Mouse (Mus musculus): Measurements from ENCODE around the gene Rgs3. TPM values are rescaled to one million over a fixed set of nuclear protein-coding genes. Genes with fewer than 3 reads are reported as not detected.

Rgs3 gene
- polyA plus RNA-seq, 1 experiment from 2014 or later, result 5.7 TPM

DNA sequence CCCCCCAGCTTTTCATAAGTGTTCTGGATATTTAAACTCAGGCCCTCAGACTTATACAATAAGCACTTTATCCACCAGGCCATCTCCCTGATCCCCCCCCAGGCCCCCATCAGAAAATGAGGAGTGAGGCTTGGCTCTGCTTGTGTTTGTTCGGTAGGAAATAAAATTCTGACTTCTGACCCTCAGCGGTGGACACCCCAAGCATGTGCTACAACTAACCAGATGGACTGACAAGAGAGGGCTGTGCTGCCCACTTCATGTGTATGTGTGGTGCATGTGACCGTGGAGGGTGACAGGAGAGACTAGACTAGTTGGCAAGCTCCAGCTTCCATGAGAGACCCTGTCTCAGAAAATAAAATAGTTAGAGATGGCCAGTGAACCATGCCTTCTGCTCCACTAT, 171.2 kb downstream of the Rgs3 start:
- no peaks in the 10 kb centered on the region for H3K27me3 ChIP-seq
- H3K4me1 ChIP-seq (replicated peaks), result peaks cover 14% of the 10 kb centered on the region; the same call in 1 of the 2 replicates
- H3K36me3 ChIP-seq, result no peaks in the 10 kb centered on the region
- 66% methylated on average over 3 of the region's 3 CpGs for WGBS (ENCODE audit: insufficient replicate concordance)
- H3K9ac ChIP-seq, result no peak overlapping the region
- ATAC-seq (ENCODE audit: low read depth) (no peak), DNase-seq (no peak)
- no peaks in the 10 kb centered on the region for H3K9me3 ChIP-seq (replicated peaks)
- H3K27ac ChIP-seq, result no peak overlapping the region
- H3K4me3 ChIP-seq (replicated peaks), result no peak overlapping the region
- no peak overlapping the region for H3K4me2 ChIP-seq

DNA sequence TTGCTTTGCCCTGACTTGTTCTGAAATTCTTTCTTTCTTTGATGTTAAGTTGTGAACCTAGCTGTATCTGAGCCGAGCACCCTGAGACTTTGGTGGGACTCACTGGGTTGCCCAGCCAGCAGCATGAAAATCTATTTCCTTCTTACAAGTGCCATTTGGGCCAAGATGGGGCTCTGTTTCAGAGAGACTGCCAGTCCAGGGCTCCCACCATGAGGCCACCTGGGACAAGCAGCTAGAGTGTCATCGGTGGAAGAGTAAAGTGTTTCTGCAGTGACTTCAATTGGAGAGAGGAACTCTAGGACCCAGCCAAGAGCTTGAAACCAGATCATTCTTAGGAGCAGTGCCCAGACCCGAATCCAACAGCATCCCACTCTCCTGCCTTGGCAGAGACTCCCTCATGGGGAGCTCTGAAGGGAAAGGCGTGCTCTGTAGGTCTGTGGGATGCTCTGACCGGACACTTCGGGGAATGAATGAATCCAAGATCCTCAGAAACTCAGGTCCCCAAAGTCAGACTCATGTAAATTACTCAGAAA, 171.9 kb downstream of the Rgs3 start:
- Histone ChIP-seq H3K9me3 (replicated peaks) (no peaks in the 10 kb centered on the region), H3K27ac (no peak overlapping the region), H3K4me3 (replicated peaks) (no peak overlapping the region), H3K4me1 (replicated peaks) (peaks cover 17% of the 10 kb centered on the region), H3K27me3 (no peaks in the 10 kb centered on the region), H3K4me2 (no peak overlapping the region), H3K9ac (no peak overlapping the region), H3K36me3 (no peaks in the 10 kb centered on the region)
- 63% methylated on average over 6 of the region's 6 CpGs for WGBS (ENCODE audit: insufficient replicate concordance)
- ATAC-seq (ENCODE audit: low read depth) (no peak), DNase-seq (no peak)

DNA sequence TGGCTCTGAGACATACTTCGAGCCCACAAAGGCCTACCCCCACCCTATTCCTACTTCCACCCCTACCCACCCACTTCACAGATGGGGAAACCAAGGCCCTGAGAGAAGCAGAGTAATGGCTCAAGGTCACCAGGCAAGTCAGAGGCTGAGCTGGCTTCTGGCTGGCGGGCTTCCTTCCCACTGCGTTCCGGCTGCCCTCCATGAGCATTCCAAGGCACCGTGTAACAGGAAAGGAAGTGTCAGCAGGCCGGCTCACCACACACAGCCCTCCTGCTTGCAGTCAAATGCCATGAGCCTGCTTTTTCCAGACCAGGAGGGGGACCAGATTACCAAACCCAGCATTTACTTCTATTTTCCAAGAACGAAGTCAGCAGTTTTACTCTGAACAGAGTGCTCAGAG, 172.4 kb downstream of the Rgs3 start:
- peak overlapping the region; percentile 35; the same call in 1 of the 2 replicates for H3K27ac ChIP-seq
- 47% methylated on average over 7 of the region's 7 CpGs for WGBS (ENCODE audit: insufficient replicate concordance)
- H3K27me3 ChIP-seq, result no peaks in the 10 kb centered on the region
- no peak overlapping the region for H3K9ac ChIP-seq
- peaks cover 20% of the 10 kb centered on the region for H3K4me1 ChIP-seq (replicated peaks)
- no peak for ATAC-seq (ENCODE audit: low read depth)
- no peak for DNase-seq
- H3K36me3 ChIP-seq, result no peaks in the 10 kb centered on the region
- no peaks in the 10 kb centered on the region for H3K9me3 ChIP-seq (replicated peaks)
- H3K4me3 ChIP-seq (replicated peaks), result no peak overlapping the region
- H3K4me2 ChIP-seq, result no peak overlapping the region

DNA sequence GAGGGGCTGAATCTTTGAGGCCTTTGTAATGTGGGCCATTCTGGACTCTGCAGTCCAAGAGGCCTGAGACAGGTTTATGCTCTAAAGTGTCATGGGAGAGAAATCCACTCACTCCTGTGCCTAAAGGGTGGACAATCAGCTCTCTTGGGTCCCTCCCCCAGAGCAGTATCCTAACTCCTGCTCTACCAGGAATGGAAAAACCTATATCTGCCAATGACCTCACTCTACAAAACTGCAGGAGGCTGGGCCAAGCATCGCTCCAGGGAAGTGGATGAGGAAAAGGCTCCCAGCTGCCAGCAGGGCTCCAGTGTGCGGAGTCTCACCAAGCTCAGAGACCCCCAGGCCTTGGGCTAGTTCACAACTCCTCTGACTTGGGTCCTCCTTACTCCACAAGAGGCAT, 173.2 kb downstream of the Rgs3 start:
- H3K27me3 ChIP-seq, result no peaks in the 10 kb centered on the region
- no peak for ATAC-seq (ENCODE audit: low read depth)
- H3K27ac ChIP-seq, result peak overlapping the region; percentile 50
- no peak overlapping the region for H3K9ac ChIP-seq
- no peaks in the 10 kb centered on the region for H3K36me3 ChIP-seq
- no peak for DNase-seq
- peaks cover 23% of the 10 kb centered on the region for H3K4me1 ChIP-seq (replicated peaks)
- no peaks in the 10 kb centered on the region for H3K9me3 ChIP-seq (replicated peaks)
- no peak overlapping the region for H3K4me2 ChIP-seq
- H3K4me3 ChIP-seq (replicated peaks), result no peak overlapping the region
- 54% methylated on average over 2 of the region's 2 CpGs for WGBS (ENCODE audit: insufficient replicate concordance)

DNA sequence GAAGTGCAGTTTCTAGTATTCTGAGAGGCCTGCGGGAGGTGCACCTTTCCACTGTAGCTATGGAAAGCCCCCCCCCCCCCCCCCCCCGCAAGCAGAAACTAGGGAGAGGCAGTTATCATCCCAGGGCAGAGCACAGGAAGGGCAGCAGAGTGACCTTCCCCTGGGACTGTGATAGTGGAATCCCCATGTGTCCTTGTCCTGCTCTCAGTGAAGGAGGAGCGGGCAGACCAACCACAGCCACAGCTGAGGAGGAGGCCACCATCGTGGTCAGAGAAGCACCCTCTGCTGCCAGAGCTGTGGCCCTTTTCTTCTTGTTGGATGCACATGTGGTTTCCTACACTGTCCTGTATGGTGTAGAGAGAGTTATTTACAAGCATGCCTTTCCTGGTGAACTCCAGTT, 174.3 kb downstream of the Rgs3 start:
- no peak for DNase-seq
- peaks cover 26% of the 10 kb centered on the region for H3K4me1 ChIP-seq (replicated peaks)
- 0 out of 2 replicates have a peak, but pooled peaks have one; percentile 15 for ATAC-seq (ENCODE audit: low read depth)
- no peak overlapping the region for H3K9ac ChIP-seq
- no peak overlapping the region for H3K4me3 ChIP-seq (replicated peaks)
- H3K36me3 ChIP-seq, result no peaks in the 10 kb centered on the region
- no peak overlapping the region for H3K4me2 ChIP-seq
- no peak overlapping the region for H3K27ac ChIP-seq
- no peaks in the 10 kb centered on the region for H3K27me3 ChIP-seq
- H3K9me3 ChIP-seq (replicated peaks), result no peaks in the 10 kb centered on the region
- WGBS (ENCODE audit: insufficient replicate concordance), result 26% methylated on average over 4 of the region's 4 CpGs

DNA sequence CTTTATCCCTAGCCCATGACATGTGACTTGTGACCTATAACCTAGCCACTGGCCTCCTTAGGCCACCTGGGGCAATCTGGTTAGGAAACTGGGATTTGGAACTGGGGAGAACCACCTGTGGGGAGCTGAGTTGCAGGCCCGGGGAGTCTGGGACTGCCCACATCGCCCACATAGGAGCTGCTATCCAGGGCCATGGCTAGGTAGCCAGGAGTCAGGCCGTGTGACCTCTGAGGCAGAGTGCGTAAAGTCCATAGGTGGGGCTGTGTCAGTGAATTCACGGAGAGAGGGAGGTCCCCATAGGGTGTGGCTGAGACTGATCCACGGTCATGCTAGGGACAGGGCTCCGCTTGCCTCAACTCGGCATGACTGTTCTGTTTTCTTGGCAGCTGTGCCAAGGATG, 175.6 kb downstream of the Rgs3 start:
- 54% methylated on average over 8 of the region's 8 CpGs for WGBS (ENCODE audit: insufficient replicate concordance)
- no peak for DNase-seq
- ATAC-seq (ENCODE audit: low read depth), result 0 out of 2 replicates have a peak, but pooled peaks have one; percentile 15
- Histone ChIP-seq H3K9ac (no peak overlapping the region), H3K4me3 (replicated peaks) (no peak overlapping the region), H3K27ac (no peak overlapping the region), H3K9me3 (replicated peaks) (no peaks in the 10 kb centered on the region), H3K27me3 (no peaks in the 10 kb centered on the region), H3K36me3 (no peaks in the 10 kb centered on the region), H3K4me1 (replicated peaks) (peaks cover 26% of the 10 kb centered on the region), H3K4me2 (no peak overlapping the region)

DNA sequence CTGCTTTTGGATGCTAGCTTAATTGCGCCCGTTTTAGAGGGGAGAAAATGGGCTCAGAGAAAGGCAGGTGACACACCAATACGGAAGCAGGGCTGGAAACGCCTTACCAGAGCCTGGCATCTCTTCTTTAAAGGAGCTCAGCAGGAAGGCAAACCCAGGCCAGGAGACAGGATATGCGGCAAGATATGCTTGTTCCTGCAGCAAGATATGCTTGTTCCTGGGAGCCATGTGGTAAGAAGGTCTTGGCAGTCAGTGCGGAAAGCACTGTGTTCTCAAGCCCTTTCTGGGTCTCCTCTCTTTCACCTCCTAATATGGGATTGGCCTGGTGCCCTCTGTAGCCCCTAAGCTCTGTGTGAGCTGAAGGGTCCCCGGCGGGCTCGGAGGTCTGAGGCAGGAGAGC, 176.2 kb downstream of the Rgs3 start:
- Histone ChIP-seq H3K4me1 (replicated peaks) (peaks cover 26% of the 10 kb centered on the region), H3K4me3 (replicated peaks) (no peak overlapping the region), H3K4me2 (no peak overlapping the region), H3K9ac (no peak overlapping the region), H3K9me3 (replicated peaks) (no peaks in the 10 kb centered on the region), H3K27ac (no peak overlapping the region), H3K36me3 (no peaks in the 10 kb centered on the region), H3K27me3 (no peaks in the 10 kb centered on the region)
- no peak for ATAC-seq (ENCODE audit: low read depth)
- 52% methylated on average over 9 of the region's 9 CpGs for WGBS (ENCODE audit: insufficient replicate concordance)
- no peak for DNase-seq

DNA sequence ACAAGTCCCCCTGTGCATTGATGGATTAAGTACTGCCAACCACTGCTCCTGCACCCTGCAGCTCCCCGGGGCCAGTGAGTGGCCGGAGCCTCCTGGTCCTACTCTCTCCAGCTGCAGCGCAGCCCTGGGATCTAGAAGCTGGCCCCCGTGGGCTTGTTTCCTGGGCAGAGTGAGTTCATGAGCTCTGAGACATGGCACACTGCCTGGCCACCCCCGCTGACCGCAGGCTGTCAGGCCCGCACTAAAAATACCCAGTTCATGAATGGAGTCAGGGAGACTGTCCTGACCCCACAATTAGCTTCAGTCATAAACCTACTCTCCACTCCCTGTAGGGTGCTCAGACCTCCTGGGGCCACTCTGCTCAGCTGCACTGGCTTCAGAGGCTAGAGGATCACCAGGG, 176.8 kb downstream of the Rgs3 start:
- no peak overlapping the region for H3K4me2 ChIP-seq
- no peaks in the 10 kb centered on the region for H3K27me3 ChIP-seq
- no peak overlapping the region for H3K27ac ChIP-seq
- peaks cover 26% of the 10 kb centered on the region for H3K4me1 ChIP-seq (replicated peaks)
- 61% methylated on average over 7 of the region's 7 CpGs for WGBS (ENCODE audit: insufficient replicate concordance)
- DNase-seq (no peak), ATAC-seq (ENCODE audit: low read depth) (no peak)
- H3K9me3 ChIP-seq (replicated peaks), result no peaks in the 10 kb centered on the region
- no peak overlapping the region for H3K4me3 ChIP-seq (replicated peaks)
- H3K36me3 ChIP-seq, result no peaks in the 10 kb centered on the region
- no peak overlapping the region for H3K9ac ChIP-seq

DNA sequence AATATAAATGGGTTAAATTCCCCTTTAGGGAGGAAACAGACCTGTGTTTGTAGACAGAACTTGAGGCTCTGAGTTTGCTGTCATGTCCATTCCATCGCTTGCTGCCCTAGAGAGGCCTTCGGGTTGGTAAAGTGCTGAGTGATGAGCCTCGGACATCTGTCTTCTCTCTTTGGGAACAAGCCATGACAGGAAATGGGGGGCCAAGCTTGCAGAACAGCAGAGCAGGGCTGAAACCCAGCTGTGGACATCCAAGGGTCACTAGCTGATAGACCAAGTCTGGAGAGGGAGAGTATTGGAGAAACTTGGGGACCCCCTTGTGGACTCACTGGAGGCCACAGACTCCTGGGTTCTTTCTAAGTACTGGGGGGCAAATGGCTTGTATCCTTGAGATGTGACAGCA, 177.3 kb downstream of the Rgs3 start:
- no peak for DNase-seq
- Histone ChIP-seq H3K4me1 (replicated peaks) (peaks cover 26% of the 10 kb centered on the region), H3K36me3 (no peaks in the 10 kb centered on the region), H3K4me3 (replicated peaks) (no peak overlapping the region), H3K9me3 (replicated peaks) (no peaks in the 10 kb centered on the region), H3K27me3 (no peaks in the 10 kb centered on the region), H3K9ac (no peak overlapping the region), H3K27ac (no peak overlapping the region), H3K4me2 (no peak overlapping the region)
- ATAC-seq (ENCODE audit: low read depth), result no peak
- WGBS (ENCODE audit: insufficient replicate concordance), result 65% methylated on average over 3 of the region's 3 CpGs

DNA sequence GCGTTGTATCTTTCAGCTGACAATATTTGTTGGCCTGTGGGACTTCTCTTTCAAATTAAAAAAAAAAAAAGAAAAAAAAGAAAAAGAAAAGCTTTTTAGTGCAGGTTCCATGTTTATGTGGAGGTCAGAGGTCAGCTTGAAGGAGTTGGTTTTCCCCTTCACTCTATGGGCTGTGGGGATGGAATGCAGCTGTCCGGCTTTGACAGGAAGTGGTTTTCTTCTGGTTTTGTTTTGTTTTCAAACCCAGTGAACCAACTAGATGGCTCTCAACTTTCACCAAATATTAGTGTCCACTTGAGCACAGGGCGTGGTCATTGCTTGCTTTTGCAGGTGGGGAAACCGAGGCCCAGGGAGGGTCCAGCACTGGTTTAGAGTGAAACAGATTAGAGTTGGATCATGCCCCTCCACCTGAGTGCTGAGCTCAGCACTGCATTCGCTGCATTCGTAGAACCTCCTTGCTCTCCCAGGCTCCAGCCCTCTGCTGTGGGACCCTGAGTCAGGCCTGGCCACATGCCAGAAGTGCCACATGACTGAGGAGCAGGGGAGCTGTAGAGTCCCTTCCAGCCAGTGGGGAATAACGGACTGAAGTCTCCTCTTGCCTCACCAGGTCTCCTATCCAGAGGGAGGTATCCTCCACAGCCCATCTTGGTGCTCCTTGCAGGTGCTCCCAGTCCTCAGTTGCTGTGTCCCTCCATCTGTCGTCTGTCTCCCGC, 178.5 kb downstream of the Rgs3 start:
- Histone ChIP-seq H3K9me3 (replicated peaks) (no peaks in the 10 kb centered on the region), H3K36me3 (no peaks in the 10 kb centered on the region), H3K9ac (no peak overlapping the region), H3K4me3 (replicated peaks) (no peak overlapping the region), H3K4me1 (replicated peaks) (peaks cover 28% of the 10 kb centered on the region), H3K27me3 (no peaks in the 10 kb centered on the region), H3K4me2 (no peak overlapping the region), H3K27ac (no peak overlapping the region)
- DNase-seq, result no peak
- 44% methylated on average over 9 of the region's 9 CpGs for WGBS (ENCODE audit: insufficient replicate concordance)
- no peak for ATAC-seq (ENCODE audit: low read depth)

DNA sequence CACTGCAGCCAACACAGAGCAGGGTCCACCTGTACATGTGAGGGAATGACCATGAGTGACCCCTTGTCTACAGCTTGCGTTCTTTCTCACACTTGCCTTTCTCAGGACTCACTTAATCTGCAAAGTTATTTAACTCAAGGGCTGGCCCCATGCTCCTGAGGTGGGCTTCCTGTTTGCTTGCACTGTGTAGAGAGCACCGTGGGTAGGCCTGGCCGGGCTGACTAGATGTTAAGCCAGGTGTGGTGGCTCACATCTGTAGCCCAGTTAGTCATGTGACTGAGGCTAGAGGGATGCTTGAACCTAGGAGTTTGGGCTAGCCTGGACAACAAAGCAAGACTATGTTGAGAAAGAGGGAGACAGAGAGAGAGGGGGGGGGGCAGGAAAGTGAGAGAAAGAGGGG, 179.3 kb downstream of the Rgs3 start:
- H3K9ac ChIP-seq, result no peak overlapping the region
- no peak overlapping the region for H3K4me3 ChIP-seq (replicated peaks)
- no peaks in the 10 kb centered on the region for H3K36me3 ChIP-seq
- ATAC-seq (ENCODE audit: low read depth) (no peak), DNase-seq (no peak)
- WGBS (ENCODE audit: insufficient replicate concordance), result 54% methylated on average over 3 of the region's 3 CpGs
- no peaks in the 10 kb centered on the region for H3K27me3 ChIP-seq
- H3K9me3 ChIP-seq (replicated peaks), result no peaks in the 10 kb centered on the region
- peaks cover 27% of the 10 kb centered on the region for H3K4me1 ChIP-seq (replicated peaks)
- H3K4me2 ChIP-seq, result no peak overlapping the region
- no peak overlapping the region for H3K27ac ChIP-seq

DNA sequence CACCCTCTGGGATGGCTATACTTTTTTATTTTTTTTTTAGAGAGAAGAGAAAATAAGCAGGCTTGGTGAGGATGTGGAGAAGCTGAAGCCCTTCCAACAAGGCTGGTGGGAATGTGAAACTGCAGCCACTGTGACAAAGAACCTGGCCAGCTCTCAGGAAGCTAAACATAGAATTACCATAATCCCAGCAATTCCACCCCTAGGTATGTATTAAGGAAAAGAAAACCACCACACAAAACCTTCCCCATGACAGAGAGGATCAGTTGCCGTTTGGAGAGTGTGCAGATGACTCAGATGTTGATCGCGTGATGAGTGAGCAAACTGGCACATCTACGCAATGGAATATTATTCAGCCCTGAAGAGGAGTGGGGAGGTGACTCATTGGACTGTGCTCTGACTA, 179.9 kb downstream of the Rgs3 start:
- Histone ChIP-seq H3K9me3 (replicated peaks) (no peaks in the 10 kb centered on the region), H3K27ac (no peak overlapping the region), H3K4me2 (no peak overlapping the region), H3K36me3 (no peaks in the 10 kb centered on the region), H3K4me3 (replicated peaks) (no peak overlapping the region), H3K4me1 (replicated peaks) (peaks cover 24% of the 10 kb centered on the region), H3K9ac (no peak overlapping the region), H3K27me3 (no peaks in the 10 kb centered on the region)
- WGBS (ENCODE audit: insufficient replicate concordance), result 81% methylated on average over 4 of the region's 4 CpGs
- DNase-seq (no peak), ATAC-seq (ENCODE audit: low read depth) (no peak)
